Mouse (Mus musculus) CD8-positive naive resting alpha-beta T cell, adult 2 months (primary cell): ENCODE measurements around the gene Col11a1.

Experiments
- DNase-seq, 2 experiments: peaks; one replicate each; pipeline ENCODE4 v3.0.0; 2022; ENCODE audit warnings: low read depth in 2 of 2, low spot score in 2 of 2

Col11a1 gene

DNA sequence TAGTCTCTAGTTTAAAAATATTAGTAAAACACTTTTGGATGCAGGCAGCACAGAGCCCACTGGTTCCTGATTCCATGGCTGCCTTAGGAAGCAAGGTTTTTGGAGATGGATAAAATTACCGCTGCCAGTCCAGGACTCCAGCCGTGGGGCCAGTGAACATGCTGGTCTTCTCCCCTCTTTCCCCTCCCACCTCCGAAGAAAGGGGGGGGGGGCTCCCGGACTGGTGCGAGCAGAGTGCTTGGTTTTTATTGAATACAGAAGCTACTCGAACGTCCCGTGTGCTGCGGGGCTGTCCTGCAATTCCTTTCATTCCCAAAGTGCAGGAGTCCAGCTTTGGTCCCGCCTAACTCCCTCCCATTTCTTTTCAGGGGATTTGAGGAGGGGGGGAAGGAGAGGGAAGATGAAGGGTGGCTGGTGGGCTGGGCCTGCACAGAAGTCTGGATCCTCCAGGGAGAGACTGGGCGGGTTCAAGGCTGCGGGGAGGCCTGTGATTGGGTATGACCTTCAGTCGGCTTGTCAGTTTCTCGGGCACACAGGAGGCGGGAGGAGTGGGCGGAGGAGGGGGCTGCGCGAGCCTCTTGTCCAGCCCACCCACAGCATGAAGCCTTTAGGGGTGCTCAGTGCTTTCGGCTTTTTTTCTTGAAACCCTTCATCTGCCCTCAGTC is at the start of gene Col11a1:
Gene Col11a1 (plus strand): TSS at position 570 of the 665 bp plus-strand sequence.
- no peak for DNase-seq

- no peak for DNase-seq
Measured at GRCm38 (mm10) chr3:113990936-113991335, 39.4 kb upstream of the Col11a1 start.

GRCm38 (mm10) chr3:114030886-114031285 is 546 bp downstream of the Col11a1 start:
- DNase-seq = no peak

DNA sequence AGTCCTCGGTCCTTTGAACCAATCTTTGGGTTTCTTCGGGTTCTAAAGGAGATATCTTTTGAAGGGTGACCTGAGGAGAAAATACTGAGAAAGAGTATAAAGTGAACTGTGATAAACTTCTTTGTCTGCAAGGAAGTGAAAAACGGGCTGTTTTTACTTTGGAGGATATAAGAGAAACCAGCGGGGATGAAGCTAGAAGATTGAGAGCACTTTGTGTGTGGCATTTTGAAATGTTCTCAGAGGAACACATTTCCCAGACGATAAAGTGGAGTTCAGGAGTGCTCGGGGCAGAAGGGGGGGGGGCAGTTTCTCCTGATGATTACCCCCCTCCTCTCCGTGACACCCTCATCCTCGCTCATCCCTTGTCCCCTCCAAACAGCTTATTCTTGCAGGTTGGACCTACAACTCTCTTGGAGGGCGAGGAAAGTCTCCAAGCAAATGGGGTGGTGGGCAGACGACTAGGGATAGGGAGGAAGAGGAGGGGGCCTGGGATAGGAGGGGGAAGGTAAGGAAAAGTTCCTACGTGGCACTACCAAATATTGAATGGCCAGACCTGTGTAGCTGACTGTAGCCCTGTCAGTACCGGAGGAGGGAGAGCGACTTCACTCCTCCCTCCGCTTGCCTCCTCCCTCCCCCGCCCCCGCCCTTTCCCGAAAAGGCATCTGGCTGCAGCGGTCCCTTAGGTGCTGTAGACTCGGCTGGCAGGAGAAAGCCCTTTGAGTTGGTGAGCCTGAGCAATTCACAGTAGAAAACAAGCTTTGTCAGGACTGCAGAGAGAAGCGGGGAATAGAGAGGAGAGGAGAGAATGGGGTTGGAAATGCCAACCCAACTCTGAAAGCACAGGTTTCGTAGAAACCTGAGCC is 1.2 kb downstream of the Col11a1 start:
- no peak for DNase-seq

DNA sequence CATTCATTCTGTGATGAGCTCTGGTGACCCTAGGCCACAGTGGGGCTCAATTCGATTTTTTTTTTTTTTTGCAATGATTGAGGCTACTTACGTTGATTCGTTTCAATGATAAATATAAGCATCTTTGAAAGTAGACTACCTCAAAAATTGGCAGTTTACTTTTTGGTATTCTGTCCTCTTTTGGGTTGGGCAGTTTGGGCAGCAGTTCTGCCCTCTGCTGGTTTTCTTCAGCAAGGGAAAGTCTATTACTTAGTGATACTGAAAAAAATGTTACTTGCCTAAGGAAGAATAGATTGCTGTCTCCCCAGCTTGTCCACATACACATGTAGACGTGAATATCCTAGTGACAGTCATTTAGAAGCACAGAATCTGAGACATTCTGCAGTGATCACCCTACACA is 2.0 kb downstream of the Col11a1 start:
- DNase-seq = no peak

GRCm38 (mm10) chr3:114052406-114052805 is 22.1 kb downstream of the Col11a1 start:
- no peak for DNase-seq

DNA sequence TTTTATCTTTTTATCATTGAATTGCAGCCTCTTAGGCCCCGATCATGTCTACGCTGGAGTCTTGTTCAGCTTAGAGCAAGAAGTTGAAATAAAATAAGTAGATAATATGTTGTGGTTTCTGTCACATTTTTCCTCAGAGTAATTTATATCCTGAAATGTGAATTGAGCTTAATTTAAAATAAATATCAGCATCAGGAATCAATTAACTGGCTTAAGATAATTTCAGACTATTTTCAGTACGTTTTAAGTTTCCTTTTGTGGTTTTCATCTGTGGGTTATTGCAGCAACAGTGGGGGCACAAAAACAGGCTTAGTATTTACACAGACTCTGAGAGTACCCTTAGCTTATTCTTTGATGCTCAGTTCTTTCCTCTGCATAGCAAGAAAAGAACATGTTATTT is 23.2 kb downstream of the Col11a1 start:
- no peak for DNase-seq

DNA sequence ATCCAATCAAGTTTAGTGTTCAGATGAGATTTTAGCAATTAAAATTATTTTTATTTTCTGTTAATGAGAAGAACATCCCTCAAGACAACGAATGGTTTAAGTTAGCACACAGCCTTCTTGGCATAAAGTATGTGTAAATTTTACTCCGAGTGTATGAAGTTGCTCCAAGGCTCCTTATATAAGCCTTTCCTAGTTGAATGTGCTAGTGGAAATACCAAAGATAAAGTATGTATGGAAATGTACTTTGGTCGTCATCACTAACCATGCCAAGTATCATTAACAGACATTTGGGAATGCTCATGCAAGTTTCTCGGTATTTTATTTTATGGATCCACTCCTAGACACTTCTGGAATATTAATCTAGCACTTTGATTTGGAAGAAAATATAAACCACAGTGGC is 34.8 kb downstream of the Col11a1 start:
- no peak for DNase-seq

DNA sequence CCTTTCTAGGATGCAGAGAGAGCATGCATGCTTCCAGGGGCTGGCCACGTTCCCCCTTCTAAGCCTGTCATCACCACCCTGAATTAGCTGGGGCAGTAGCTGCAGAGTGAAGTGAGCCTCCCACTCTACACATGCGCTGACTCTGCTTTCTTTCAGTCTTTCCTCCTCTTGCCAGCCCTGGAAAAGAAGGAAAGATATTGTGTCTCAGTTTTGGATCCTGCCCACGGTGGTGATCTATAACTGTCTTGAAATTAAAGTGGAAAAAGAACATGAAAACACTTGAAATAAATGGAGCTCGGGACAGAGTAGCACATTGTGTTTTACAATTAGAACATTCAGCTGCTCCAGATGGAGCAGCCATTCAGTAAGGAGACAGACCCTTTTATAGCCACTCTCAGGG is 35.2 kb downstream of the Col11a1 start:
- no peak for DNase-seq

- DNase-seq = no peak
Measured at GRCm38 (mm10) chr3:114099335-114099734, 69.0 kb downstream of the Col11a1 start.

DNA sequence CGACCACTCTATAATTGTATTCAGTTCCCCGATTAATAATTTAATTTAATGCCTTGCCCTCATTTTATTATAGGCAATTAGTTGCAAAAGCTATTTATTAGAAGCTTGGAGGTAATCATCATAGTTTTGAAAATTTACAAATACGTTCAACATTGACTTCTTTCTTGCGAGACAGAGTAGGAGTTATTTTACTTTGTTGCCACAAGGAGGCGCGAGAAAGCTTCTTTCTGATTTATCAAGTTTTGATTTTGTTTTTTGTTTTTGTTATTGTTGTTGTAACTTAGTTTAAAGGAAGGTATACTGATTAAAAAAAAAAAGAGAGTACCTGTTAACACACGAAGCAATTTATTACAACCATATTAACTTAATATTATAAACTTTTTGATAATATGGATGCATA is 76.8 kb downstream of the Col11a1 start:
- DNase-seq = no peak

DNA sequence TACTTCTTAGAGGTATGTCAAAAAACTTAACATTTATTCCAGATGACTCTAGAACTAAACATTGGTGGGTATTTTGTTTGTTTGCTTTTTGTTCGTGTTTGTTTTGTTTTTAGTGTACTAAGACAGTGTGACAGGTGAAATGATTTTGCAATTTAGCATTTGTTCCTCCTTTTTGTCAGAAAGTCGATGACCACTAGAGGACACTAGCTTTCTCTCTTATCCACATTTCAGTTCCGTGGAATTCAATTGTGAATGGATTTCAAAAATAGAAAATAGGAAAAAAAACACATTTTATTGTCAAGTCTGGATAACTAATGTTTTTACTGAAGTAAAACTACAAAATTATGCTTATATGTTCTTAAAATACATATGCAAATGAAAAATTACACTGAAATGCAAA is 116.8 kb downstream of the Col11a1 start:
- no peak for DNase-seq

DNA sequence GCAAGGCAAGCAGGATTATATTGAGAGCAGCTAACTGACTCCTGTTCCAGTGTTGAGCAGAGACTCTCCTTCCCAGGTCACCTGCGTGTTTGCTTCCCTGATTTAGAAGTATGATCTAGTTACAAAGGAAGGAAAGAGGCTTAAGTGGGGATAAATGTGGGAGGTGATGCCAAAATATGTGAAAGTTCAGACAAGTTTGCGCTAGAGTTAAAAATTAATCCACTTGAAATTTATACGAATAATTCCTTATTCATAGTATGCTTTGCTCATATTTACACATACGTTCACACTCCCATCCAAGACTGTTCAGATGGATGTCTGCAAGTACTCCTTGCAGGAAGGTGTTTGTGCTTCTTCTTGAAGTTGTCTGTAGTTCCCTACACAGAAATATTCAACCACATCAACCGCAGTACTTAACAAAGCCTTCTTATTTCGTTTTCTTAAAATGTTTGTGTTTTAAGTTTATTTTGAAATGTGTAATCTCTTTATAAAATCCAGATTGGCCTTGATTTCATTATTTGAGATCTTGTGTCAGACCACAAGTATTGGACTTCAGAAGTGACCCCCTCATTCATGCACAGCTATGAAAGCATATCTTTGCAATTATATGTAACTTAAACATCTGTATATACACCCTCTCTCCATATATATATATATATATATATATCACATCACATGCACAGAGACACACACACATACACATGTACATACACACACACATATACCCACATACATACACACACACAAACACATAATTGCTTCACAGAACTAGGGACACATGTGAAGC is 167.8 kb downstream of the Col11a1 start:
- DNase-seq = no peak

- DNase-seq = no peak
Measured at GRCm38 (mm10) chr3:114212255-114212654, 181.9 kb downstream of the Col11a1 start.

GRCm38 (mm10) chr3:114216105-114216504 is 185.8 kb downstream of the Col11a1 start:
- no peak for DNase-seq

DNA sequence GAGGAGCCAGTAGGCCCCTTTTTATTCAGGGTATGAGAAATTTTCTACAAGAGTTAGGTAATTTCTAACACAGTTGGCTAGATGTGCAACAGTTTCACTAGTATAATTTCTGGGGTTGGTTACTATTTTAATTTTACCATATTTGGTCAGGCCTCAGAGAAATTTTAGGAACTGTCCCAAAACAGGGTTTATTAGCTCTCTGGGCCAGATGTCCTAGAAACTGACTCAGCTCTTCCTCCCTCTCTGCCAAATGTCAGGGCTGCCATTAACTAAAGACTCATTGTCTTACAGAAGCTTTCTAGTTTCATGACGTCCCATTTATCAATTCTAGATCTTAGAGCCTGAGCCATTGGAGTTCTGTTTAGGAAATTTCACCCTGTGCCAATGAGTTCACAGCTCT is 199.2 kb downstream of the Col11a1 start:
- DNase-seq = no peak
